Mouse (Mus musculus): ENCODE measurements at regions not wholly inside any gene's neighbourhood (a gene's known extent, or its start where the extent isn't known, plus 50 kb on each side); places are given as distances from the start of the nearest gene placed in this dataset.

GRCm38 (mm10) chr3:124501427-124501826, 75.6 kb upstream of the 1700006A11Rik start:
- no peak for ATAC-seq
- DNase-seq, result no peak
- no peaks in the 10 kb centered on the region for H3K36me3 ChIP-seq (ENCODE audit: insufficient read depth)
- no peak overlapping the region for H3K27ac ChIP-seq (ENCODE audit: low read depth, low read length)
- no peak overlapping the region for H3K4me2 ChIP-seq (ENCODE audit: low read depth)
- H3K27me3 ChIP-seq (ENCODE audit: insufficient read depth, low read length), result no peaks in the 10 kb centered on the region
- H3K4me1 ChIP-seq (ENCODE audit: insufficient read depth), result no peaks in the 10 kb centered on the region
- no peak for TF ChIP-seq CTCF (IDR thresholded peaks at IDR 0.05; ENCODE audit: low read depth)
- no peak overlapping the region for H3K9ac ChIP-seq
- no peak overlapping the region for H3K4me3 ChIP-seq (ENCODE audit: low read depth, low read length)
- WGBS, result 96% methylated on average over 1 of the region's 1 CpGs
- no peaks in the 10 kb centered on the region for H3K9me3 ChIP-seq (ENCODE audit: low read length)

- no peak for ATAC-seq
- 74% methylated on average over 4 of the region's 4 CpGs for WGBS
- TF ChIP-seq CTCF (IDR thresholded peaks at IDR 0.05; ENCODE audit: low read depth), result 0 out of 2 replicates have a peak, but pooled peaks have one; percentile 8
These were observed 70.2 kb upstream of the 1700006A11Rik start for GRCm38 (mm10) chr3:124496072-124496471.

More at GRCm38 (mm10) chr3:124496072-124496471, 70.2 kb upstream of the 1700006A11Rik start:
- no peak overlapping the region for H3K27ac ChIP-seq (ENCODE audit: low read depth, low read length)
- no peaks in the 10 kb centered on the region for H3K4me1 ChIP-seq (ENCODE audit: insufficient read depth)
- H3K4me3 ChIP-seq (ENCODE audit: low read depth, low read length), result no peak overlapping the region
- no peak overlapping the region for H3K9ac ChIP-seq
- no peak for DNase-seq
- no peaks in the 10 kb centered on the region for H3K36me3 ChIP-seq (ENCODE audit: insufficient read depth)
- no peaks in the 10 kb centered on the region for H3K9me3 ChIP-seq (ENCODE audit: low read length)
- H3K27me3 ChIP-seq (ENCODE audit: insufficient read depth, low read length), result no peaks in the 10 kb centered on the region
- no peak overlapping the region for H3K4me2 ChIP-seq (ENCODE audit: low read depth)

Measured in forebrain, postnatal 0 days (tissue).